Mouse (Mus musculus): ENCODE data around the gene Arhgap27.
A peak's percentile ranks its signal among the peaks of the same experiment; 100 is the strongest.

Gene Arhgap27

DNA sequence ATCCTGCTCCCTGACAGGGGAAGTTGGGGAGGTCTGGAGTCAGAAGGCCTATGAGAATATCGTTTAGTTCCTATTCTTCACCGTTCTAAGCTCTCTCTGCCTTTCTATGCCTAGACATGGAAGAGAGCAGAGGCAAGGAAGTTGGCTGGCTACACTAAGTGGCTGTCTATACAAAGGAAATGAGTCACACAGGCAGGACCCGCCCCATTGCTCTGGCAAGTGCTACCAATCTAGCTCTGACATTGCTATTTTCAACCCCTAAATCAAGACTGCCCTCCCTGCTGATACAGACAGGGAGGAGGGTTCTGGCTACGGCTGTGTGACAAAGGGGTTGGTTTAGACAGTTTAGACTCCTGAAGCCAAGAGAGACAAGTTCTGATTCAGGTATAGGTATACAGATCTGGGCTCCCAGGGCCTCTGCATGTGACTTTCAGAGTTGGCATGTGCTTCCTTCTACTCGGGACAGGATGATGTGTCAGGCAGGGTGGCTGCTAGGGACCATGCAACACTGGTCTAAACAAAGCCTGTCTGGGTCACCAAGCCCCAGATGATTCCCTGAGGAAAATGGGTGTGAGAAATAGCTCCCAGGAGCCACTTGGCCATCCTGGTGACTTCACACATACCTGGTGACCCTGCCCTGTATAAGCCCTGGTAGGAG lies 18.6 kb upstream of the Arhgap27 start:
- ATAC-seq (ENCODE audit: insufficient number of reproducible peaks, low FRiP score, low TSS enrichment) = no peak

GRCm38 (mm10) chr11:103381505-103381904 lies 18.0 kb upstream of the Arhgap27 start:
- no peak for ATAC-seq (ENCODE audit: insufficient number of reproducible peaks, low FRiP score, low TSS enrichment)

DNA sequence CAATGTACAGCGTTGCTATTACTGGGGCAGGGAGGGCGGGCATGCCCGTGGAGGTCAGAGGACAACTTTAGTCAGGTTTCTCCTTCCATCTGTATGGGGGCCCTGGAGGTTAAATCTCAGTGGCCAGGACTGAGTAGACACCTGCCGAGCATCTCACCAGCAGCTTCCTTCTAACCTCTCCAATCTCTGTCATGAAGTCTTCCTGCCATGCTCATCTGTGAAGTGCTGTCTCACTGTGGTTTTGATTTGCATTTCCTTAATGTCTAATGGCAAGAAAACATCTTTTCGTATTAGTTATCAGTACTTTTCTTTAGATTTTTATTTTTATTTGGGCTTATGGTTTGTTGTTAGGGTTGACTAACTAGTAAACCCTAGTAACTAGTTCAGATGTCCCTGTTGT lies 17.0 kb upstream of the Arhgap27 start:
- no peak for ATAC-seq (ENCODE audit: insufficient number of reproducible peaks, low FRiP score, low TSS enrichment)

- ATAC-seq (ENCODE audit: insufficient number of reproducible peaks, low FRiP score, low TSS enrichment) = no peak
These were observed 14.8 kb upstream of the Arhgap27 start for GRCm38 (mm10) chr11:103378341-103378740.

DNA sequence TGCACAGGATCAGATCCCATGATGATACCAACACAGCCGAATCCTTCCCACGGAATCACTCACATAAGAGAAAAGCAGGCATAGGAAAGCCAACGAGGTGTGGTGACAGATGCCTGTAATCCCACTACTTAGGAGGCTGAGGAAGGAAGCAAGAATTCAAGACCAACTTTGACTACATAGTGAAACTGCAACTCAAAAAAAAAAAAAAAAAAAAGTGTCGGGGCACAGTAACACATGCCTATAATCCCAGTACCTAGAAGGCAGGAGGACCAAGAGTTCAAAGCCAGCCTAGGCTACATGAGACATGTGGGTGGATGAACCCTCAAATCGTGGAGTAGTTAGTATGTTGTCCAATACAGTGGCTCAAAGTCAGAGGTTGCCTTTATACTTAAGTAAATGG lies 12.3 kb upstream of the Arhgap27 start:
- no peak for ATAC-seq (ENCODE audit: insufficient number of reproducible peaks, low FRiP score, low TSS enrichment)

DNA sequence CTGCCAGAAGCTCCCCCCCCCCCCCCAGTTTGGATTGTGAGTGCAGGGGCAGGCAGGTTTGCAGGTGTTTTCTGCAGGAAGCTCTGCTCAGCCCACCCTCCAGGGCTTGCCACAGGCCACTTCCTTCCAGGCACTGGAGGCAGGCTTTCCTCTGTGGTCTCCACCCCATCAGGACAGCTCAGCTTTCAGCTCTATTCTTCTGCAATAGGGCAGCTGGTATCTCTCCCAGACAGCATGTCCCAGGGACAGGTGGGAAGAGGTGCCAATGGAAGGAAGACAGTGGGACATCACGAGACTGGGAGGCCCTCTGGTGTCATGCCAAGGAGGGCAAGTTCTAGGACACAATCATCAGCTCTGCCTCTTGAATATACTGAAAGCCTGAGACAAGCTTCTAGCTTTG lies 11.8 kb upstream of the Arhgap27 start:
- no peak for ATAC-seq (ENCODE audit: insufficient number of reproducible peaks, low FRiP score, low TSS enrichment)

- no peak for ATAC-seq (ENCODE audit: insufficient number of reproducible peaks, low FRiP score, low TSS enrichment)
These were observed 10.4 kb upstream of the Arhgap27 start for GRCm38 (mm10) chr11:103373922-103374321.

DNA sequence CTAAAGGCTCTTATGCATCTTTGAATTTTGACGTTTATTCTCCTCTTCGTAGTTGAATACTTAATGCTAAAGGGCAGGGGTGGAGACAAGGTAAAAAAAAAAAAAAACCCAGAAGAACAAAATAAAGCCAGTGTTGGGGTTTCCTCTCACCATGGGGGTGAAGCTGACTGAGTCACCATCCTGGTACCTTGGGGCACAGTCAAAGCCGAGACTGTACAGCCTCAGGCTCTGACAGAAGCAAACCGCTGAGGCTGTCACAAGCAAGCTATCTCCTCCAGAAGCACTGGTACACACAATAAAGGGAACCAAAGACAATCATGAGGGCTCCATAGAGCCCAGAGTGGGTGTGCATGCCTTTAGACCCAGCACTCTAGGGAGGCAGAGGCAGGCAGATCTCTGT lies 9.1 kb upstream of the Arhgap27 start:
- no peak for ATAC-seq (ENCODE audit: insufficient number of reproducible peaks, low FRiP score, low TSS enrichment)

GRCm38 (mm10) chr11:103372068-103372467 lies 8.6 kb upstream of the Arhgap27 start:
- ATAC-seq (ENCODE audit: insufficient number of reproducible peaks, low FRiP score, low TSS enrichment) = no peak

- no peak for ATAC-seq (ENCODE audit: insufficient number of reproducible peaks, low FRiP score, low TSS enrichment)
These were observed 7.7 kb upstream of the Arhgap27 start for GRCm38 (mm10) chr11:103371222-103371539.

DNA sequence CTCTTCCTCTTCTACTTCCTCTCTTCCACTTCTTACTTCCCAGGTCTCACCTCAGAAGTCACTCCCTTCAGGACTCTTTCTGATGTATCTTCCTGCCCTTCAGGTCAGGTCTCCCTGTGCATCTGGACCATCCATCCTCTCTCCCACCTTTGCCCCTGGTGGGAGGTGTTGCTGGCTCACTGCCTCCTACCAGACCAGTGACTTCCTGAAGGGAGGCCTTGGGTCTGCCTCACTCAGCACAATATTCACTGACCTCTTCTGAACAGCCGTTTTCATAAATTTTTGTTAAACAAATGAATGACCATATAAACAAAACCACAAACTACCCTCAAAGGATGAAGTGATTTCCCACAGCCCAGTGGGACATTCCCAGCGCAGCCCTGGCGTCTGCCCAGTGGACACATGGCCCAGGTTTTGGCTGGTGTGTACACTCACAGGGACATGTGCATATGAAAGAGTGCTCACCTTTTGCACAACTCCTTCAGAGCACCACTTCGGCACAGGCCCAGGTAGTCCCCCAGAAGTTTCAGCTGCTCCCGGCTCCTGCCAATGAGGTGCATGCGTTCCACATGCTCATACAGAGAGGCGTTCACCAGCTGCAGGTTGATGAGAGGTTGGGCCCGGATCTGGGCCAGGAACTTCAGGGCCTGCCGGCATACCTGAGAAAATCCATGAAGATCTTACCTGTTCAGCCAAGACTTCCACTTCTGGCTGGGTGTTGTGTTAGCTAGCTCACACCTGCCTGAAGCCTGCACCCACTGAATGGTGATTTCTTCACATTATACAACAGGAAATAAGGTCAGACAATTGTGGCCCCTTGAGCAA lies 7.1 kb upstream of the Arhgap27 start:
- ATAC-seq (ENCODE audit: insufficient number of reproducible peaks, low FRiP score, low TSS enrichment) = no peak

DNA sequence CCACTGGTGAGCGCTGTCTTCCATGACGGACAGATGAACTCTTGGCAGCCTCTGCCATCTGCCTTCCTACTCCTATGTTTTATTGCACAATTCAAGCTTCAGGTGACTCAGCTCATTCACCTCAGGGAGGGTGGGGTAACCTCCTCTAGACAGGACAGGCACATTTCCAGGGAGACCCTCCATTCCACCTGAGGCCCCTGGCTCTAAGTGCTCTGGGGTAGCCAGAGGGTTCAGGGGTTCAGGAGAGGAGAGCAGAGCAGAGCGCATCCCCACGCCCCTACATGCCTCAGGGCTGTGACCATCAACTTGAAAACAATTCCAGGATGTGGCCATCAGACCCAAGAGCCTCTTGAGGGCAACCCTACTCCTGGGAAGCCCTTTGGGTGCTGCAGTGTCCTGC lies 2.0 kb upstream of the Arhgap27 start:
- no peak for ATAC-seq (ENCODE audit: insufficient number of reproducible peaks, low FRiP score, low TSS enrichment)

DNA sequence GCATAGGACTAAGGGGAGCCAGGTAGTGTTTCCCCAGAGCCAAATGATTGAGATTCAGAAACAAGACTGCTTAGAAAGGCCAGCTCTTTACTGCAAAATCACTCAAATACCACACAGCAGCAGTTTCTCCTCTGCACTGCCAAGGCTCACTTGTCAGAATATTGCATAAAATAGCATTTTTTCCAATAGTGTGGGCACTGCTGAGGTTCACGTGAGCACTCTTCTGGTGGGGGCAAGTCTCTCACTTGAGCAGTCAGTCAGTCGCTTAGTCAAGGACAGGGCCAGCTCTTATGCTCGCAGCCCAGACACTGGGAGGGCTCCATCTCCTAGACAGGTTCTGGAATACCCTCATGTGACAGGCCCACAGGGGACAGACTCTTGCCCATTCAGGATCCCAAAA lies 1.5 kb upstream of the Arhgap27 start:
- no peak for ATAC-seq (ENCODE audit: insufficient number of reproducible peaks, low FRiP score, low TSS enrichment)

GRCm38 (mm10) chr11:103364335-103364734 lies 843 bp upstream of the Arhgap27 start:
- ATAC-seq (ENCODE audit: insufficient number of reproducible peaks, low FRiP score, low TSS enrichment) = no peak

GRCm38 (mm10) chr11:103362521-103363181 lies 841 bp downstream of the Arhgap27 start:
- no peak for ATAC-seq (ENCODE audit: insufficient number of reproducible peaks, low FRiP score, low TSS enrichment)

- no peak for ATAC-seq (ENCODE audit: insufficient number of reproducible peaks, low FRiP score, low TSS enrichment)
These were observed 1.4 kb downstream of the Arhgap27 start for GRCm38 (mm10) chr11:103362054-103362432.

- ATAC-seq (ENCODE audit: insufficient number of reproducible peaks, low FRiP score, low TSS enrichment) = no peak
These were observed 2.0 kb downstream of the Arhgap27 start for GRCm38 (mm10) chr11:103361396-103362053.

GRCm38 (mm10) chr11:103360661-103361081 lies 2.8 kb downstream of the Arhgap27 start:
- no peak for ATAC-seq (ENCODE audit: insufficient number of reproducible peaks, low FRiP score, low TSS enrichment)

DNA sequence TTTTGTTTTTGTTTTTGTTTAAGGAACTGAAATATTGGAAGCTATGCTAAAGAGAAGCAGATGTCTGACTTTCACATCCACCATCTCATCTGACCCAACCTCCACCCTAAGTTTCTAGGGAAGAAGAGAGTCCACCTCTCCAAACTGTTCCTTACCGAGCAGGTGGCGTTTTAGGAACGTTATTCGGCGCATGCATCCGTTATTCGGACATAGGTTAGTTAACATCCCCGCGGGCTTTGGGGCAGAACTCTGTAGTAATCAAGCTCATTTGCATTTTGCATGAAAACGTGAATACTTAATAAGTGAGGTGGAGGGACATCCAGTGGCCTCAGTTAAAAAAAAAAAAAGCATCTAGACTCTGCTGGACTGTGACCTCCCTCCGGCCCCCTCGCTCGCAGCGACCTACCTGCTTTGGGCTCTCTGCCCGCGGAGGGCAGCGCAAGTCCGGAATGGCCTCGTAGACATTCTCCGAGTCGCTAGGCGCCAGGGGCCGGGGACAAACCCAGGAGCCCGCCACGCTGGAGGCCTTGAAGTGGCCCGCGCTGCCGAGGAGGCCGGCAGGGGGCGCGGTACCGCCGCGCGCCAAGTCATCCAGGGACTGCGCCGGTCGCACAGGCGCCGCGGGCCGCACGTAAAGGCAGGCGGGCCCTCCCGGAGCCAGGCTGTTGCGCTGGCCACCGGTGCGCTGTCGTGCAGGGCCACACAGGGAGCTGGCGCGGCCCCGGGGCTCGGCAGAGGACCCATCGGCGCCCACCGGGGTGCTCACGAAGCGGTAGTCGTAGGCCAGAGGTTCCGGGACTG lies 3.5 kb downstream of the Arhgap27 start:
- ATAC-seq (ENCODE audit: insufficient number of reproducible peaks, low FRiP score, low TSS enrichment) = peak; percentile 37; the same call in 1 of the 2 replicates

GRCm38 (mm10) chr11:103359122-103359521 lies 4.4 kb downstream of the Arhgap27 start:
- ATAC-seq (ENCODE audit: insufficient number of reproducible peaks, low FRiP score, low TSS enrichment) = no peak
